17 mouse cellular contexts compared by ENCODE assay signal in genomic region chr8:8947516-8948161, GRCm38 (mm10).
DNase-seq lines count a peak whose midpoint lies in the region; ATAC-seq and TF ChIP-seq lines count a peak whose summit lies in the region.
"Had no signal": no experiment of that assay in that cellular context is flagged by ENCODE, and none has a peak within 500 bp of the region (broad histone marks: within the 10 kb centered on the region; RNA-seq: fewer than 3 reads in every experiment).

No protein-coding gene starts in this region.

- TF ChIP-seq POLR2A in limb, embryonic 14.5 days (IDR thresholded peaks at IDR 0.05; ENCODE audit: borderline replicate concordance, extremely low read depth, insufficient read depth, insufficient read length): no peak

- no peaks in the 10 kb centered on the region for H3K27me3 ChIP-seq in kidney, embryonic 14.5 days (ENCODE audit: control insufficient read depth, insufficient read depth, low read length)
- no peaks in the 10 kb centered on the region for H3K27me3 ChIP-seq in embryonic facial prominence, embryonic 13.5 days
- no peaks in the 10 kb centered on the region for H3K27me3 ChIP-seq in limb, embryonic 14.5 days (ENCODE audit: control insufficient read depth, insufficient read depth, low read length)
- H3K27me3 ChIP-seq: CH12.LX; embryonic facial prominence, embryonic 15.5 days; Patski; stomach, embryonic 15.5 days had no signal

- peak; percentile 83 for ATAC-seq in kidney, embryonic 14.5 days (ENCODE audit: low FRiP score, low TSS enrichment)
- ATAC-seq in embryonic facial prominence, embryonic 13.5 days (ENCODE audit: insufficient number of reproducible peaks, insufficient read depth, low FRiP score, low TSS enrichment, low read depth): peak; percentile 52; the same call in 1 of the 2 replicates
- ATAC-seq in limb, embryonic 14.5 days (ENCODE audit: low FRiP score, low read depth): no peak
- ATAC-seq: Patski had no signal

- no peak overlapping the region for H3K4me2 ChIP-seq in kidney, embryonic 14.5 days (replicated peaks; ENCODE audit: low read depth, low read length)
- no peak overlapping the region for H3K4me2 ChIP-seq in embryonic facial prominence, embryonic 13.5 days
- H3K4me2 ChIP-seq in limb, embryonic 14.5 days (replicated peaks; ENCODE audit: low read depth, low read length, severe bottlenecking): no peak overlapping the region
- H3K4me2 ChIP-seq: embryonic facial prominence, embryonic 15.5 days; stomach, embryonic 15.5 days had no signal

- no peaks in the 10 kb centered on the region for H3K36me3 ChIP-seq in kidney, embryonic 14.5 days (ENCODE audit: control insufficient read depth, insufficient read depth, low read length)
- H3K36me3 ChIP-seq in embryonic facial prominence, embryonic 13.5 days: no peaks in the 10 kb centered on the region
- no peaks in the 10 kb centered on the region for H3K36me3 ChIP-seq in limb, embryonic 14.5 days (ENCODE audit: control insufficient read depth, insufficient read depth, low read length)
- H3K36me3 ChIP-seq: embryonic facial prominence, embryonic 15.5 days; stomach, embryonic 15.5 days had no signal

- peaks cover 3% of the 10 kb centered on the region; the same call in 1 of the 2 replicates for H3K4me1 ChIP-seq in kidney, embryonic 14.5 days (ENCODE audit: control insufficient read depth, insufficient read depth, low read length)
- H3K4me1 ChIP-seq in embryonic facial prominence, embryonic 13.5 days: peaks cover 31% of the 10 kb centered on the region
- no peaks in the 10 kb centered on the region for H3K4me1 ChIP-seq in limb, embryonic 14.5 days (ENCODE audit: control insufficient read depth, insufficient read depth, low read length)

- no peaks in the 10 kb centered on the region for H3K9me3 ChIP-seq in kidney, embryonic 14.5 days (ENCODE audit: control insufficient read depth, low read length)
- H3K9me3 ChIP-seq in embryonic facial prominence, embryonic 13.5 days: no peaks in the 10 kb centered on the region
- no peaks in the 10 kb centered on the region for H3K9me3 ChIP-seq in limb, embryonic 14.5 days (ENCODE audit: control insufficient read depth, low read length)
- H3K9me3 ChIP-seq: embryonic facial prominence, embryonic 15.5 days; stomach, embryonic 15.5 days had no signal

- no peak overlapping the region for H3K27ac ChIP-seq in kidney, embryonic 14.5 days (ENCODE audit: low read depth, low read length)
- H3K27ac ChIP-seq in embryonic facial prominence, embryonic 13.5 days: no peak overlapping the region
- no peak overlapping the region for H3K27ac ChIP-seq in limb, embryonic 14.5 days (replicated peaks; ENCODE audit: low read depth, low read length)
- H3K27ac ChIP-seq in layer of hippocampus, adult 2 months: no peak overlapping the region
- H3K27ac ChIP-seq: embryonic facial prominence, embryonic 15.5 days; gastrocnemius, adult 2 months; stomach, embryonic 15.5 days had no signal

- WGBS in kidney, embryonic 14.5 days: 21% methylated on average over 7 of the region's 7 CpGs
- WGBS in embryonic facial prominence, embryonic 13.5 days: 18% methylated on average over 7 of the region's 7 CpGs
- WGBS in limb, embryonic 14.5 days: 19% methylated on average over 7 of the region's 7 CpGs

- no peak for DNase-seq in kidney, adult 18-20 months
- DNase-seq in embryo, embryonic 11 days: peak; percentile 56
- DNase-seq in limb, embryonic 14.5 days (ENCODE audit: low spot score): peak; percentile 20
- no peak for DNase-seq in layer of hippocampus, adult 2 months (ENCODE audit: low spot score in 2 of 2)
- no peak for DNase-seq in thymus, postnatal 36 days
- DNase-seq: adrenal gland, adult 2 months; gastrocnemius, adult 2 months; heart, postnatal 14 days; kidney, adult 2 months; layer of hippocampus, postnatal 36 days; liver had no signal

- no peak overlapping the region for H3K9ac ChIP-seq in kidney, embryonic 14.5 days (ENCODE audit: low read depth, low read length)
- H3K9ac ChIP-seq in embryonic facial prominence, embryonic 13.5 days: no peak overlapping the region
- no peak overlapping the region for H3K9ac ChIP-seq in limb, embryonic 14.5 days (ENCODE audit: low read depth, low read length, severe bottlenecking)
- H3K9ac ChIP-seq: embryonic facial prominence, embryonic 15.5 days; stomach, embryonic 15.5 days had no signal

- H3K4me3 ChIP-seq in kidney, embryonic 14.5 days (ENCODE audit: low read length): no peak overlapping the region
- H3K4me3 ChIP-seq in embryonic facial prominence, embryonic 13.5 days: no peak overlapping the region
- H3K4me3 ChIP-seq in limb, embryonic 14.5 days (replicated peaks; ENCODE audit: low read length): no peak overlapping the region
- no peak overlapping the region for H3K4me3 ChIP-seq in layer of hippocampus, adult 2 months
- H3K4me3 ChIP-seq: embryonic facial prominence, embryonic 15.5 days; gastrocnemius, adult 2 months; stomach, embryonic 15.5 days had no signal

- TF ChIP-seq CTCF in layer of hippocampus, adult 2 months (conservative IDR thresholded peaks at IDR 0.05): no peak

Comparison
In these comparisons a context has a peak if more than half of its experiments do, and no peak if none do; other contexts are left out.
1. DNase-seq: peak in embryo, embryonic 11 days (single experiment) and limb, embryonic 14.5 days (single experiment); none in kidney, adult 18-20 months (single experiment), layer of hippocampus, adult 2 months (0 of 2) and thymus, postnatal 36 days (0 of 2).